Comparison of ENCODE assay signal across 32 mouse cellular contexts in the genomic region with DNA sequence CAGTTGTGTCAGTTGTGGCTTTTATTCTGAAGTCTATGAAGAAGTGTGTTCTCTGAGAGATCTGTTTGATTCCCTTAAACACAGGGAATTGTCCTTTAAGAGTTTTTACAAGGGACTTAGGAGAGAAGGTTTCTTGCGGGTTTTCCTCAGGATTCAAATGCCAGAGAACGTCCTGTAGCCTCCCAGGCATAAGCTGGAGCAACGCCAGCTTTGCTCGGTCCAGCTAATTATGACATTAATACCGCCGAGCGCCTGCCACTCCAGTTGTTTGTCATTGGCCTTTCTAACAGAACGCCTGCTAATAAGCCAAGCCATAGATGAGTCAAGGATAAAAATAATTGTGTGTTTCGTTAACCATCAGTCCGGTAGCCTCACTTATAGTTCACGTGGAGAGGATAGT. TPM values are rescaled to one million over a fixed set of nuclear protein-coding genes. Genes with fewer than 3 reads are reported as not detected.
DNase-seq lines count a peak whose midpoint lies in the region; ATAC-seq and TF ChIP-seq lines count a peak whose summit lies in the region.
"Had no signal": no experiment of that assay in that cellular context is flagged by ENCODE, and none has a peak within 500 bp of the region (broad histone marks: within the 10 kb centered on the region; RNA-seq: fewer than 3 reads in every experiment).

No protein-coding gene starts in this region.

- 50% methylated on average over 11 of the region's 11 CpGs for WGBS in forebrain, embryonic 11.5 days
- 14% methylated on average over 11 of the region's 11 CpGs for WGBS in forebrain, postnatal 0 days
- WGBS in limb, embryonic 13.5 days, result 39% methylated on average over 11 of the region's 11 CpGs
- WGBS in limb, embryonic 10.5 days, result 78% methylated on average over 11 of the region's 11 CpGs

- no peaks in the 10 kb centered on the region for H3K4me1 ChIP-seq in forebrain, embryonic 11.5 days (replicated peaks; ENCODE audit: control insufficient read depth, insufficient read depth, low read length)
- no peaks in the 10 kb centered on the region; the same call in 1 of the 2 replicates for H3K4me1 ChIP-seq in forebrain, postnatal 0 days (ENCODE audit: insufficient read depth)
- H3K4me1 ChIP-seq in limb, embryonic 13.5 days, result no peaks in the 10 kb centered on the region
- H3K4me1 ChIP-seq in limb, embryonic 10.5 days, result no peaks in the 10 kb centered on the region
- H3K4me1 ChIP-seq: limb, embryonic 12.5 days; lung, embryonic 15.5 days had no signal

- TF ChIP-seq CTCF in forebrain, postnatal 0 days (IDR thresholded peaks at IDR 0.05; ENCODE audit: low read depth), result no peak

- H3K27me3 ChIP-seq in forebrain, embryonic 11.5 days (ENCODE audit: control insufficient read depth, insufficient read depth, low read length), result no peaks in the 10 kb centered on the region
- no peaks in the 10 kb centered on the region for H3K27me3 ChIP-seq in forebrain, postnatal 0 days (ENCODE audit: insufficient read depth, low read length)
- H3K27me3 ChIP-seq in limb, embryonic 13.5 days, result no peaks in the 10 kb centered on the region
- no peaks in the 10 kb centered on the region for H3K27me3 ChIP-seq in limb, embryonic 10.5 days (ENCODE audit: low read depth, poor library complexity, severe bottlenecking)
- H3K27me3 ChIP-seq: CH12.LX; hindbrain, embryonic 13.5 days; limb, embryonic 12.5 days; lung, embryonic 15.5 days had no signal

- no peak overlapping the region for H3K9ac ChIP-seq in forebrain, embryonic 11.5 days (ENCODE audit: low read length)
- H3K9ac ChIP-seq in forebrain, postnatal 0 days, result no peak overlapping the region
- no peak overlapping the region for H3K9ac ChIP-seq in limb, embryonic 13.5 days
- H3K9ac ChIP-seq: hindbrain, embryonic 13.5 days; limb, embryonic 12.5 days; lung, embryonic 15.5 days had no signal

- peak; percentile 21; the same call in 1 of the 2 replicates for ATAC-seq in forebrain, embryonic 11.5 days (replicated peaks; ENCODE audit: low FRiP score)
- no peak for ATAC-seq in forebrain, postnatal 0 days
- no peak for ATAC-seq in limb, embryonic 13.5 days (ENCODE audit: low FRiP score, low read depth)
- ATAC-seq: intestine, postnatal 0 days had no signal

- H3K9me3 ChIP-seq in forebrain, embryonic 11.5 days (ENCODE audit: control insufficient read depth, low read length), result no peaks in the 10 kb centered on the region
- no peaks in the 10 kb centered on the region for H3K9me3 ChIP-seq in forebrain, postnatal 0 days (ENCODE audit: low read length)
- no peaks in the 10 kb centered on the region for H3K9me3 ChIP-seq in limb, embryonic 13.5 days
- H3K9me3 ChIP-seq in limb, embryonic 10.5 days (replicated peaks), result no peaks in the 10 kb centered on the region
- H3K9me3 ChIP-seq: hindbrain, embryonic 13.5 days; limb, embryonic 12.5 days; lung, embryonic 15.5 days had no signal

- DNase-seq in adrenal gland, adult 2 months, result peak; percentile 3
- DNase-seq in adrenal gland, postnatal 25 days, result no peak
- DNase-seq in forebrain, embryonic 11.5 days (ENCODE audit: low spot score), result no peak
- no peak for DNase-seq in forebrain, postnatal 0 days
- no peak for DNase-seq in limb, embryonic 10.5 days (ENCODE audit: low spot score)
- peak; percentile 37 for DNase-seq in retina, embryonic 14.5 days (ENCODE audit: low spot score)
- no peak for DNase-seq in embryo, embryonic 10 days (ENCODE audit: low spot score)
- DNase-seq: adrenal gland, postnatal 36 days; cerebellum, adult 9-10 months; gastrocnemius, postnatal 36 days; heart, adult 18-20 months; heart, postnatal 36 days; kidney, adult 9 months; kidney, postnatal 10 days; layer of hippocampus, postnatal 36 days; thymus, adult 2 months; thymus, postnatal 36 days had no signal

- H3K36me3 ChIP-seq in forebrain, embryonic 11.5 days (ENCODE audit: control insufficient read depth, insufficient read depth, low read length), result no peaks in the 10 kb centered on the region
- H3K36me3 ChIP-seq in forebrain, postnatal 0 days (ENCODE audit: insufficient read depth), result no peaks in the 10 kb centered on the region
- H3K36me3 ChIP-seq in limb, embryonic 13.5 days, result no peaks in the 10 kb centered on the region
- no peaks in the 10 kb centered on the region for H3K36me3 ChIP-seq in limb, embryonic 10.5 days
- H3K36me3 ChIP-seq: hindbrain, embryonic 13.5 days; limb, embryonic 12.5 days; lung, embryonic 15.5 days had no signal

- H3K27ac ChIP-seq in forebrain, embryonic 11.5 days (ENCODE audit: low read depth, low read length), result no peak overlapping the region
- H3K27ac ChIP-seq in forebrain, postnatal 0 days (ENCODE audit: low read depth, low read length), result no peak overlapping the region
- H3K27ac ChIP-seq in limb, embryonic 13.5 days, result no peak overlapping the region
- H3K27ac ChIP-seq in limb, embryonic 10.5 days, result no peak overlapping the region
- H3K27ac ChIP-seq: hindbrain, embryonic 13.5 days; limb, embryonic 12.5 days; lung, embryonic 15.5 days had no signal

- H3K4me2 ChIP-seq in forebrain, embryonic 11.5 days (ENCODE audit: low read depth, low read length, severe bottlenecking), result no peak overlapping the region
- H3K4me2 ChIP-seq in forebrain, postnatal 0 days (ENCODE audit: low read depth), result no peak overlapping the region
- 0 out of 2 replicates have a peak overlapping the region, but pooled peaks have one; percentile 3 for H3K4me2 ChIP-seq in limb, embryonic 13.5 days (replicated peaks)
- H3K4me2 ChIP-seq: heart, embryonic 11.5 days; hindbrain, embryonic 13.5 days; limb, embryonic 12.5 days; liver, embryonic 11.5 days; lung, embryonic 15.5 days; midbrain, embryonic 11.5 days had no signal

- no peak overlapping the region for H3K4me3 ChIP-seq in forebrain, embryonic 11.5 days (ENCODE audit: low read depth, low read length)
- no peak overlapping the region for H3K4me3 ChIP-seq in forebrain, postnatal 0 days (ENCODE audit: low read depth, low read length)
- no peak overlapping the region for H3K4me3 ChIP-seq in limb, embryonic 13.5 days
- H3K4me3 ChIP-seq in limb, embryonic 10.5 days, result no peak overlapping the region
- H3K4me3 ChIP-seq: hindbrain, embryonic 13.5 days; limb, embryonic 12.5 days; lung, embryonic 15.5 days had no signal

RNA-seq across cellular contexts. Expression of a gene that starts 19.8 kb away (rescaled TPM):
- under 1 TPM in 1 of 2 experiments, not detected in 1; 0.17 TPM for total RNA-seq in adrenal gland, adult 2 months (2021)
- not detected in 2 replicates for polyA plus RNA-seq in adrenal gland, adult 2 months (2012; rRNA removed)
- not detected in 2 replicates for total RNA-seq in adrenal gland, postnatal 25 days (2021)
- 0.36 TPM in 1 of 2 replicates, not detected in the other for polyA plus RNA-seq in forebrain, embryonic 11.5 days (2014; fragmentation: Nextera tagmentation; extraction: Ambion mirVana)
- total RNA-seq in forebrain, postnatal 0 days (2014; rRNA removed), result 0.24 and 0.69 TPM in 2 replicates
- 0.44 and 0.52 TPM in 2 replicates for polyA plus RNA-seq in forebrain, postnatal 0 days (2015; fragmentation: Nextera tagmentation; extraction: Ambion mirVana)
- polyA plus RNA-seq in limb, embryonic 13.5 days (2015; fragmentation: Nextera tagmentation; extraction: Ambion mirVana), result 0.15 TPM in 1 of 2 replicates, not detected in the other
- 0.24 and 0.38 TPM in 2 replicates for polyA plus RNA-seq in limb, embryonic 10.5 days (2016; fragmentation: Nextera tagmentation; extraction: Ambion mirVana)
- total RNA-seq: adrenal gland, postnatal 36 days; gastrocnemius, adult 18-20 months; gastrocnemius, postnatal 36 days; heart, adult 18-20 months; heart, postnatal 36 days; layer of hippocampus, postnatal 36 days; megakaryocyte progenitor cell, adult 5-6 weeks had no signal
- polyA plus RNA-seq: C2C12; embryonic facial prominence, embryonic 11.5 days; intestine, postnatal 0 days; large intestine, adult 2 months; limb, embryonic 12.5 days; liver, embryonic 16.5 days had no signal

Comparison
In these comparisons a context has a peak if more than half of its experiments do, and no peak if none do; other contexts are left out.
1. DNase-seq: peak in adrenal gland, adult 2 months (single experiment) and retina, embryonic 14.5 days (single experiment); none in adrenal gland, postnatal 25 days (single experiment), forebrain, embryonic 11.5 days (single experiment), forebrain, postnatal 0 days (single experiment), limb, embryonic 10.5 days (single experiment) and embryo, embryonic 10 days (single experiment).